Mouse (Mus musculus): Measurements from ENCODE around the gene Met. TPM values are rescaled to one million over a fixed set of nuclear protein-coding genes. Genes with fewer than 3 reads are reported as not detected.

Met gene
- total RNA-seq (2021): 10 to 100 TPM; 12.1 to 17.8 TPM

GRCm38 (mm10) chr6:17463434-17464280 lies at the start of gene Met:
Gene Met (plus strand): TSS chr6:17463800.
- no peak for DNase-seq (ENCODE audit: low spot score in 2 of 2)
- intact Hi-C loops (cut with DNase I): loop anchor here (5.0 kb wide), 1 partner anchor 124 kb away; no protein-coding TSS in a partner anchor

- DNase-seq (ENCODE audit: low spot score in 2 of 2): peak in 1 of 2 experiments; percentile 42
- intact Hi-C loops (cut with DNase I): no loop called here
These were observed 45.4 kb upstream of the Met start for GRCm38 (mm10) chr6:17418226-17418625.

GRCm38 (mm10) chr6:17422432-17422831 lies 41.2 kb upstream of the Met start:
- no peak for DNase-seq (ENCODE audit: low spot score in 2 of 2)
- intact Hi-C loops (cut with DNase I): loop anchor here (5.0 kb wide), 1 partner anchor 35 kb away; no protein-coding TSS in a partner anchor

- DNase-seq (ENCODE audit: low spot score in 2 of 2): no peak
- intact Hi-C loops (cut with DNase I): no loop called here
These were observed 34.6 kb upstream of the Met start for GRCm38 (mm10) chr6:17429041-17429440.

- intact Hi-C loops (cut with DNase I): no loop called here
These were observed 34.0 kb upstream of the Met start for GRCm38 (mm10) chr6:17429611-17430010.

GRCm38 (mm10) chr6:17443311-17443710 lies 20.3 kb upstream of the Met start:
- intact Hi-C loops (cut with DNase I): no loop called here
- no peak for DNase-seq (ENCODE audit: low spot score in 2 of 2)

More at GRCm38 (mm10) chr6:17429611-17430010, 34.0 kb upstream of the Met start:
- no peak for DNase-seq (ENCODE audit: low spot score in 2 of 2)

- DNase-seq (ENCODE audit: low spot score in 2 of 2): no peak
- intact Hi-C loops (cut with DNase I): no loop called here
These were observed 12.3 kb upstream of the Met start for GRCm38 (mm10) chr6:17451305-17451704.

GRCm38 (mm10) chr6:17455116-17455515 lies 8.5 kb upstream of the Met start:
- intact Hi-C loops (cut with DNase I): no loop called here
- DNase-seq (ENCODE audit: low spot score in 2 of 2): no peak

- no peak for DNase-seq (ENCODE audit: low spot score in 2 of 2)
- intact Hi-C loops (cut with DNase I): no loop called here
These were observed 4.0 kb upstream of the Met start for GRCm38 (mm10) chr6:17459561-17459960.

GRCm38 (mm10) chr6:17461435-17461834 lies 2.2 kb upstream of the Met start:
- intact Hi-C loops (cut with DNase I): loop anchor here (5.0 kb wide), 1 partner anchor 126 kb away; no protein-coding TSS in a partner anchor
- DNase-seq (ENCODE audit: low spot score in 2 of 2): no peak

GRCm38 (mm10) chr6:17464281-17465025 lies 853 bp downstream of the Met start:
- intact Hi-C loops (cut with DNase I): loop anchor here (5.0 kb wide), 1 partner anchor 123 kb away; no protein-coding TSS in a partner anchor
- DNase-seq (ENCODE audit: low spot score in 2 of 2): no peak

- intact Hi-C loops (cut with DNase I): no loop called here
- no peak for DNase-seq (ENCODE audit: low spot score in 2 of 2)
These were observed 2.9 kb downstream of the Met start for GRCm38 (mm10) chr6:17466526-17466925.

GRCm38 (mm10) chr6:17468993-17469392 lies 5.4 kb downstream of the Met start:
- intact Hi-C loops (cut with DNase I): no loop called here
- DNase-seq (ENCODE audit: low spot score in 2 of 2): no peak

- no peak for DNase-seq (ENCODE audit: low spot score in 2 of 2)
- intact Hi-C loops (cut with DNase I): no loop called here
These were observed 9.5 kb downstream of the Met start for GRCm38 (mm10) chr6:17473128-17473527.

GRCm38 (mm10) chr6:17477823-17478222 lies 14.2 kb downstream of the Met start:
- no peak for DNase-seq (ENCODE audit: low spot score in 2 of 2)
- intact Hi-C loops (cut with DNase I): no loop called here

- intact Hi-C loops (cut with DNase I): no loop called here
- DNase-seq (ENCODE audit: low spot score in 2 of 2): no peak
These were observed 14.7 kb downstream of the Met start for GRCm38 (mm10) chr6:17478252-17478651.

GRCm38 (mm10) chr6:17478838-17479570 lies 15.4 kb downstream of the Met start:
- intact Hi-C loops (cut with DNase I): no loop called here
- no peak for DNase-seq (ENCODE audit: low spot score in 2 of 2)

- DNase-seq (ENCODE audit: low spot score in 2 of 2): no peak
- intact Hi-C loops (cut with DNase I): no loop called here
These were observed 17.5 kb downstream of the Met start for GRCm38 (mm10) chr6:17481068-17481467.

- intact Hi-C loops (cut with DNase I): no loop called here
These were observed 21.6 kb downstream of the Met start for GRCm38 (mm10) chr6:17485244-17485643.

GRCm38 (mm10) chr6:17485782-17486181 lies 22.2 kb downstream of the Met start:
- intact Hi-C loops (cut with DNase I): no loop called here
- DNase-seq (ENCODE audit: low spot score in 2 of 2): no peak

More at GRCm38 (mm10) chr6:17485244-17485643, 21.6 kb downstream of the Met start:
- no peak for DNase-seq (ENCODE audit: low spot score in 2 of 2)

Measured in left cerebral cortex, postnatal 25 days (tissue).